Mouse (Mus musculus): ENCODE results near the gene Timm22.

GRCm38 (mm10) chr11:76361422-76361821, 45.3 kb upstream of the Timm22 start:
- TF ChIP-seq ZNF384 (IDR thresholded peaks at IDR 0.05; ENCODE audit: low read depth, low read length), result no peak
- TF ChIP-seq CHD2 (IDR thresholded peaks at IDR 0.05; ENCODE audit: low read depth, low read length), result no peak
- no peak for TF ChIP-seq MAFK (IDR thresholded peaks at IDR 0.05; ENCODE audit: insufficient read depth, low read depth, low read length)
- no peak for TF ChIP-seq ZC3H11A (IDR thresholded peaks at IDR 0.05; ENCODE audit: borderline replicate concordance, low read depth, low read length)
- no peak for TF ChIP-seq HCFC1 (IDR thresholded peaks at IDR 0.05; ENCODE audit: borderline replicate concordance, insufficient read depth, low read length)
